9 mouse cellular contexts compared by ENCODE assay signal in genomic region chr5:131515707-131516407, GRCm38 (mm10).
DNase-seq lines count a peak whose midpoint lies in the region; ATAC-seq and TF ChIP-seq lines count a peak whose summit lies in the region.
"Had no signal": no experiment of that assay in that cellular context is flagged by ENCODE, and none has a peak within 500 bp of the region (broad histone marks: within the 10 kb centered on the region; RNA-seq: fewer than 3 reads in every experiment).

No protein-coding gene starts in this region.

- WGBS in intestine, embryonic 14.5 days: 21% methylated on average over 14 of the region's 14 CpGs
- WGBS in lung, postnatal 0 days: 15% methylated on average over 14 of the region's 14 CpGs

- H3K9ac ChIP-seq in intestine, embryonic 14.5 days (ENCODE audit: low read length): no peak overlapping the region
- H3K9ac ChIP-seq in lung, postnatal 0 days (replicated peaks; ENCODE audit: low read depth): no peak overlapping the region
- H3K9ac ChIP-seq: liver, embryonic 15.5 days had no signal

- DNase-seq in MN1 (ENCODE audit: low spot score): peak; percentile 69
- DNase-seq in adrenal gland, postnatal 25 days: peak; percentile 51
- DNase-seq in gastrocnemius, postnatal 10 days: peak; percentile 30
- no peak for DNase-seq in intestine, embryonic 14.5 days (ENCODE audit: low spot score)
- peak; percentile 85 for DNase-seq in lung, postnatal 0 days (ENCODE audit: low spot score)
- DNase-seq in frontal cortex, adult 2 months (ENCODE audit: extremely low spot score in 1 of 2, low spot score in 1 of 2): no peak
- no peak for DNase-seq in left cerebral cortex, adult 2 months (ENCODE audit: extremely low spot score in 1 of 2, low spot score in 2 of 2)

- no peak overlapping the region for H3K4me3 ChIP-seq in intestine, embryonic 14.5 days (ENCODE audit: low read depth, low read length)
- no peak overlapping the region for H3K4me3 ChIP-seq in lung, postnatal 0 days (ENCODE audit: low read depth, low read length)
- no peak overlapping the region for H3K4me3 ChIP-seq in left cerebral cortex, adult 2 months
- H3K4me3 ChIP-seq: liver, embryonic 15.5 days had no signal

- H3K4me1 ChIP-seq in intestine, embryonic 14.5 days (replicated peaks; ENCODE audit: control insufficient read depth, insufficient read depth, low read length): peaks cover 11% of the 10 kb centered on the region
- no peaks in the 10 kb centered on the region for H3K4me1 ChIP-seq in lung, postnatal 0 days (ENCODE audit: insufficient read depth, low read depth, low read length)
- H3K4me1 ChIP-seq: liver, embryonic 15.5 days had no signal

- H3K9me3 ChIP-seq in intestine, embryonic 14.5 days (ENCODE audit: control insufficient read depth, low read length): no peaks in the 10 kb centered on the region
- no peaks in the 10 kb centered on the region for H3K9me3 ChIP-seq in lung, postnatal 0 days (ENCODE audit: low read length)
- H3K9me3 ChIP-seq: liver, embryonic 15.5 days had no signal

- no peaks in the 10 kb centered on the region for H3K36me3 ChIP-seq in intestine, embryonic 14.5 days (ENCODE audit: control insufficient read depth, insufficient read depth, low read length)
- no peaks in the 10 kb centered on the region for H3K36me3 ChIP-seq in lung, postnatal 0 days (ENCODE audit: insufficient read depth, low read length)
- H3K36me3 ChIP-seq: liver, embryonic 15.5 days had no signal

- H3K4me2 ChIP-seq in intestine, embryonic 14.5 days (ENCODE audit: low read length): no peak overlapping the region
- H3K4me2 ChIP-seq in lung, postnatal 0 days (replicated peaks; ENCODE audit: low read depth, low read length): no peak overlapping the region
- H3K4me2 ChIP-seq: liver, embryonic 15.5 days had no signal

- peak; percentile 30; the same call in 1 of the 2 replicates for TF ChIP-seq CTCF in lung, postnatal 0 days (IDR thresholded peaks at IDR 0.05)
- TF ChIP-seq CTCF in left cerebral cortex, adult 2 months (IDR thresholded peaks at IDR 0.05): no peak

- peak; percentile 95 for TF ChIP-seq EP300 in lung, postnatal 0 days (IDR thresholded peaks at IDR 0.05)

- H3K27me3 ChIP-seq in intestine, embryonic 14.5 days (replicated peaks; ENCODE audit: control insufficient read depth, insufficient read depth, low read length): no peaks in the 10 kb centered on the region
- H3K27me3 ChIP-seq in lung, postnatal 0 days (replicated peaks; ENCODE audit: insufficient read depth, low read length): no peaks in the 10 kb centered on the region
- H3K27me3 ChIP-seq: liver, embryonic 15.5 days had no signal

- H3K27ac ChIP-seq in intestine, embryonic 14.5 days (ENCODE audit: low read depth): no peak overlapping the region
- H3K27ac ChIP-seq in lung, postnatal 0 days (ENCODE audit: low read length): no peak overlapping the region
- H3K27ac ChIP-seq in left cerebral cortex, adult 2 months: no peak overlapping the region
- H3K27ac ChIP-seq: liver, embryonic 15.5 days had no signal

- intact Hi-C loops in left cerebral cortex, adult 2 months (cut with DNase I): no loop called here

- ATAC-seq in intestine, embryonic 14.5 days (replicated peaks; ENCODE audit: low FRiP score, low TSS enrichment, low read depth): peak; percentile 42
- peak; percentile 93 for ATAC-seq in lung, postnatal 0 days
- no peak for ATAC-seq in inflammation-experienced regulatory T-cells, adult 6 months

Comparison
In these comparisons a context has a peak if more than half of its experiments do, and no peak if none do; other contexts are left out.
1. DNase-seq: peak in MN1 (single experiment), adrenal gland, postnatal 25 days (single experiment), gastrocnemius, postnatal 10 days (single experiment) and lung, postnatal 0 days (single experiment); none in intestine, embryonic 14.5 days (single experiment), frontal cortex, adult 2 months (0 of 2) and left cerebral cortex, adult 2 months (0 of 2).